21 mouse cellular contexts compared by ENCODE assay signal in genomic region chr3:14903380-14903779, GRCm38 (mm10). TPM values are rescaled to one million over a fixed set of nuclear protein-coding genes. Genes with fewer than 3 reads are reported as not detected.
"Had no signal": no experiment of that assay in that cellular context is flagged by ENCODE, and none has a peak within 500 bp of the region (broad histone marks: within the 10 kb centered on the region; RNA-seq: fewer than 3 reads in every experiment).

No protein-coding gene starts in this region.

- ATAC-seq: intestine, postnatal 0 days; midbrain, embryonic 13.5 days; midbrain, embryonic 16.5 days had no signal

- H3K4me3 ChIP-seq: layer of hippocampus, adult 2 months; limb, embryonic 10.5 days; limb, embryonic 13.5 days; midbrain, embryonic 10.5 days; midbrain, embryonic 13.5 days; myocyte; neural tube, embryonic 13.5 days had no signal

- H3K4me1 ChIP-seq: limb, embryonic 10.5 days; limb, embryonic 13.5 days; neural tube, embryonic 13.5 days had no signal

- H3K27me3 ChIP-seq: limb, embryonic 13.5 days; midbrain, embryonic 13.5 days; neural tube, embryonic 13.5 days had no signal

- H3K36me3 ChIP-seq: limb, embryonic 10.5 days; limb, embryonic 13.5 days; midbrain, embryonic 13.5 days; neural tube, embryonic 13.5 days had no signal

- H3K4me2 ChIP-seq: limb, embryonic 13.5 days; midbrain, embryonic 13.5 days; neural tube, embryonic 13.5 days had no signal

- H3K9me3 ChIP-seq: limb, embryonic 10.5 days; limb, embryonic 13.5 days; midbrain, embryonic 10.5 days; midbrain, embryonic 13.5 days; neural tube, embryonic 13.5 days had no signal

- DNase-seq: kidney, adult 2 months; kidney, postnatal 25 days; layer of hippocampus, adult 9-11 months; lung, postnatal 14 days; lung, postnatal 4 days; retina, postnatal 1 day; right cerebral cortex, postnatal 25 days; thymus, adult 18-20 months; thymus, postnatal 36 days had no signal

- H3K27ac ChIP-seq: kidney, postnatal 0 days; layer of hippocampus, adult 2 months; limb, embryonic 10.5 days; limb, embryonic 13.5 days; midbrain, embryonic 10.5 days; midbrain, embryonic 13.5 days; neural tube, embryonic 13.5 days had no signal

- H3K9ac ChIP-seq: limb, embryonic 13.5 days; midbrain, embryonic 13.5 days; neural tube, embryonic 13.5 days had no signal

RNA-seq across cellular contexts. Expression of gene Car3, which starts 40.1 kb away (rescaled TPM):
- total RNA-seq: monocyte, adult 5-6 weeks; neutrophil, adult 5-6 weeks had no signal
